Mouse (Mus musculus): ENCODE measurements around the gene Gm28053. TPM values are rescaled to one million over a fixed set of nuclear protein-coding genes. Genes with fewer than 3 reads are reported as not detected.
A peak's percentile ranks its signal among the peaks of the same experiment; 100 is the strongest.

Gene Gm28053
- polyA plus RNA-seq, 1 experiment from 2014 or later = 2.3 TPM

GRCm38 (mm10) chr6:48768933-48769332 lies 50.5 kb downstream of the Gm28053 start:
- no peak for ATAC-seq (replicated peaks; ENCODE audit: extremely low read depth, insufficient read depth, low FRiP score)
- Histone ChIP-seq H3K4me3 (ENCODE audit: low read length) (no peak overlapping the region), H3K27me3 (ENCODE audit: control insufficient read depth, insufficient read depth, low read length) (no peaks in the 10 kb centered on the region), H3K9me3 (replicated peaks; ENCODE audit: control insufficient read depth, low read length) (peaks cover 3% of the 10 kb centered on the region; the same call in 1 of the 2 replicates), H3K36me3 (ENCODE audit: control insufficient read depth, insufficient read depth) (no peaks in the 10 kb centered on the region), H3K4me1 (ENCODE audit: control insufficient read depth, insufficient read depth, low read length) (no peaks in the 10 kb centered on the region), H3K9ac (ENCODE audit: low read length) (no peak overlapping the region), H3K27ac (ENCODE audit: low read length) (no peak overlapping the region), H3K4me2 (ENCODE audit: low read depth, low read length) (no peak overlapping the region)
- WGBS = 75% methylated on average over 3 of the region's 3 CpGs

GRCm38 (mm10) chr6:48770696-48771095 lies 52.3 kb downstream of the Gm28053 start, which contains the start of gene Gimap3:
Gimap3 (minus strand) TSS chr6:48770851.
- Histone ChIP-seq H3K4me1 (ENCODE audit: control insufficient read depth, insufficient read depth, low read length) (no peaks in the 10 kb centered on the region), H3K27me3 (ENCODE audit: control insufficient read depth, insufficient read depth, low read length) (no peaks in the 10 kb centered on the region), H3K9me3 (replicated peaks; ENCODE audit: control insufficient read depth, low read length) (no peaks in the 10 kb centered on the region), H3K27ac (ENCODE audit: low read length) (no peak within 1 kb of the TSS), H3K4me2 (ENCODE audit: low read depth, low read length) (no peak within 1 kb of the TSS), H3K36me3 (ENCODE audit: control insufficient read depth, insufficient read depth) (no peaks in the 10 kb centered on the region), H3K4me3 (ENCODE audit: low read length) (no peak within 1 kb of the TSS), H3K9ac (ENCODE audit: low read length) (no peak within 1 kb of the TSS)
- WGBS = 85% methylated on average over 3 of the region's 3 CpGs
- ATAC-seq (replicated peaks; ENCODE audit: extremely low read depth, insufficient read depth, low FRiP score) = no peak

- Histone ChIP-seq H3K27me3 (ENCODE audit: control insufficient read depth, insufficient read depth, low read length) (no peaks in the 10 kb centered on the region), H3K4me1 (ENCODE audit: control insufficient read depth, insufficient read depth, low read length) (no peaks in the 10 kb centered on the region), H3K9ac (ENCODE audit: low read length) (no peak overlapping the region), H3K27ac (ENCODE audit: low read length) (no peak overlapping the region), H3K9me3 (replicated peaks; ENCODE audit: control insufficient read depth, low read length) (no peaks in the 10 kb centered on the region), H3K4me2 (ENCODE audit: low read depth, low read length) (no peak overlapping the region), H3K36me3 (ENCODE audit: control insufficient read depth, insufficient read depth) (no peaks in the 10 kb centered on the region), H3K4me3 (ENCODE audit: low read length) (no peak overlapping the region)
- peak; percentile 60 for ATAC-seq (replicated peaks; ENCODE audit: extremely low read depth, insufficient read depth, low FRiP score)
- 9% methylated on average over 8 of the region's 8 CpGs for WGBS
Observed at GRCm38 (mm10) chr6:48772030-48772429, 53.6 kb downstream of the Gm28053 start.

- ATAC-seq (replicated peaks; ENCODE audit: extremely low read depth, insufficient read depth, low FRiP score) = no peak
- 74% methylated on average over 1 of the region's 1 CpGs for WGBS
- Histone ChIP-seq H3K4me2 (ENCODE audit: low read depth, low read length) (no peak overlapping the region), H3K4me1 (ENCODE audit: control insufficient read depth, insufficient read depth, low read length) (no peaks in the 10 kb centered on the region; the same call in 1 of the 2 replicates), H3K9ac (ENCODE audit: low read length) (no peak overlapping the region), H3K9me3 (replicated peaks; ENCODE audit: control insufficient read depth, low read length) (no peaks in the 10 kb centered on the region), H3K27ac (ENCODE audit: low read length) (no peak overlapping the region), H3K27me3 (ENCODE audit: control insufficient read depth, insufficient read depth, low read length) (no peaks in the 10 kb centered on the region), H3K36me3 (ENCODE audit: control insufficient read depth, insufficient read depth) (no peaks in the 10 kb centered on the region), H3K4me3 (ENCODE audit: low read length) (no peak overlapping the region)
Observed at GRCm38 (mm10) chr6:48784406-48784805, 66.0 kb downstream of the Gm28053 start.

GRCm38 (mm10) chr6:48785189-48785588 lies 66.8 kb downstream of the Gm28053 start:
- 49% methylated on average over 1 of the region's 1 CpGs for WGBS
- H3K4me3 ChIP-seq (ENCODE audit: low read length) = no peak overlapping the region
- H3K9me3 ChIP-seq (replicated peaks; ENCODE audit: control insufficient read depth, low read length) = no peaks in the 10 kb centered on the region
- H3K4me2 ChIP-seq (ENCODE audit: low read depth, low read length) = no peak overlapping the region
- no peak for ATAC-seq (replicated peaks; ENCODE audit: extremely low read depth, insufficient read depth, low FRiP score)
- no peaks in the 10 kb centered on the region; the same call in 1 of the 2 replicates for H3K4me1 ChIP-seq (ENCODE audit: control insufficient read depth, insufficient read depth, low read length)
- H3K36me3 ChIP-seq (ENCODE audit: control insufficient read depth, insufficient read depth) = no peaks in the 10 kb centered on the region
- no peaks in the 10 kb centered on the region for H3K27me3 ChIP-seq (ENCODE audit: control insufficient read depth, insufficient read depth, low read length)
- H3K27ac ChIP-seq (ENCODE audit: low read length) = no peak overlapping the region
- no peak overlapping the region for H3K9ac ChIP-seq (ENCODE audit: low read length)

- Histone ChIP-seq H3K9me3 (replicated peaks; ENCODE audit: control insufficient read depth, low read length) (no peaks in the 10 kb centered on the region), H3K36me3 (ENCODE audit: control insufficient read depth, insufficient read depth) (no peaks in the 10 kb centered on the region), H3K4me2 (ENCODE audit: low read depth, low read length) (no peak overlapping the region), H3K27ac (ENCODE audit: low read length) (no peak overlapping the region), H3K9ac (ENCODE audit: low read length) (no peak overlapping the region), H3K27me3 (ENCODE audit: control insufficient read depth, insufficient read depth, low read length) (no peaks in the 10 kb centered on the region), H3K4me3 (ENCODE audit: low read length) (no peak overlapping the region), H3K4me1 (ENCODE audit: control insufficient read depth, insufficient read depth, low read length) (no peaks in the 10 kb centered on the region; the same call in 1 of the 2 replicates)
- no peak for ATAC-seq (replicated peaks; ENCODE audit: extremely low read depth, insufficient read depth, low FRiP score)
- WGBS = 65% methylated on average over 2 of the region's 2 CpGs
Observed at GRCm38 (mm10) chr6:48785601-48786000, 67.2 kb downstream of the Gm28053 start.

DNA sequence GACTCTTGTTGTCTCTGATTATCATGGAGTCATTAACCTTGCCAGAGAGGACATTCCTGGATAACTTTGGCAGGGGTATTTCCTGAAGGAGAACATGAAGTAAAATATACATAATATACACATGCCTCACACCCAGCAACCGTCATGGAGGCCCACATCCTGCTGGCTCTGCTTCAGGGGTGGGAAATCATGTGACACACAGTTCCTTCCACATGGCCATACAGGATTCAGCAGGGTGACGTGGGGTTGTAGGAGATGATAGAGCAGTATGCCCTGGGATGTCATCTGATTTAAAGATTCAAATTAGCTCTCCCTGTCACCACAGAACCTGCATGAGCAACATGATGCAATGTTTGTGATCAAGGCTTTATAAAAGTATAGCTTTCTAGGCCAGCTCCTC lies 69.5 kb downstream of the Gm28053 start:
- Histone ChIP-seq H3K36me3 (ENCODE audit: control insufficient read depth, insufficient read depth) (no peaks in the 10 kb centered on the region), H3K4me3 (ENCODE audit: low read length) (no peak overlapping the region), H3K27me3 (ENCODE audit: control insufficient read depth, insufficient read depth, low read length) (no peaks in the 10 kb centered on the region), H3K4me1 (ENCODE audit: control insufficient read depth, insufficient read depth, low read length) (no peaks in the 10 kb centered on the region; the same call in 1 of the 2 replicates), H3K27ac (ENCODE audit: low read length) (no peak overlapping the region), H3K9me3 (replicated peaks; ENCODE audit: control insufficient read depth, low read length) (no peaks in the 10 kb centered on the region), H3K4me2 (ENCODE audit: low read depth, low read length) (no peak overlapping the region), H3K9ac (ENCODE audit: low read length) (no peak overlapping the region)
- ATAC-seq (replicated peaks; ENCODE audit: extremely low read depth, insufficient read depth, low FRiP score) = no peak
- 56% methylated on average over 2 of the region's 2 CpGs for WGBS

GRCm38 (mm10) chr6:48801897-48802296 lies 83.5 kb downstream of the Gm28053 start:
- Histone ChIP-seq H3K4me2 (ENCODE audit: low read depth, low read length) (no peak overlapping the region), H3K36me3 (ENCODE audit: control insufficient read depth, insufficient read depth) (no peaks in the 10 kb centered on the region), H3K4me1 (ENCODE audit: control insufficient read depth, insufficient read depth, low read length) (no peaks in the 10 kb centered on the region), H3K9ac (ENCODE audit: low read length) (no peak overlapping the region), H3K27me3 (ENCODE audit: control insufficient read depth, insufficient read depth, low read length) (no peaks in the 10 kb centered on the region), H3K4me3 (ENCODE audit: low read length) (no peak overlapping the region), H3K9me3 (replicated peaks; ENCODE audit: control insufficient read depth, low read length) (0 out of 2 replicates have a peak, but pooled peaks cover 5% of the 10 kb centered on the region), H3K27ac (ENCODE audit: low read length) (no peak overlapping the region)
- 81% methylated on average over 1 of the region's 1 CpGs for WGBS
- no peak for ATAC-seq (replicated peaks; ENCODE audit: extremely low read depth, insufficient read depth, low FRiP score)

All from heart, embryonic 16.5 days (tissue).